Mouse (Mus musculus) lung, embryonic 16.5 days (tissue): ENCODE measurements at regions not wholly inside any gene's neighbourhood (a gene's known extent, or its start where the extent isn't known, plus 50 kb on each side); places are given as distances from the start of the nearest gene placed in this dataset.
A peak's percentile ranks its signal among the peaks of the same experiment; 100 is the strongest.

Experiments used
- ATAC-seq: fragments of 200-750 bp; cut with Nextera tagmentation; 2 replicates; pipeline ENCODE4 v1.8.0; 2017; ENCODE audit warnings: low read depth, mild to moderate bottlenecking, moderate library complexity
- H3K27ac ChIP-seq: fragments of 300-500 bp; sonication (generic); 2 replicates; pipeline ENCODE4 v1.5.1; 2014; ENCODE audit warnings: mild to moderate bottlenecking, control low read depth, low read length
- H3K27me3 ChIP-seq: fragments of 300-500 bp; sonication (generic); 2 replicates; pipeline ENCODE4 v1.6.1; 2014; ENCODE audit warnings: low read depth, low read length, mixed read lengths; ENCODE audit not compliant: control insufficient read depth, insufficient read depth
- H3K36me3 ChIP-seq: fragments of 300-500 bp; sonication (generic); 2 replicates; pipeline ENCODE4 v1.6.1; 2014; ENCODE audit warnings: low read length; ENCODE audit not compliant: control insufficient read depth, insufficient read depth
- H3K4me1 ChIP-seq: fragments of 300-500 bp; sonication (generic); replicated peaks from 2 replicates; pipeline ENCODE4 v1.6.1; 2014; ENCODE audit warnings: low read length, mixed read lengths; ENCODE audit not compliant: control insufficient read depth, insufficient read depth
- H3K4me2 ChIP-seq: fragments of 300-500 bp; sonication (generic); 2 replicates; pipeline ENCODE4 v1.6.1; 2014; ENCODE audit warnings: low read depth, low read length, control low read depth
- H3K4me3 ChIP-seq: fragments of 300-500 bp; sonication (generic); 2 replicates; pipeline ENCODE4 v1.5.1; 2014; ENCODE audit warnings: mild to moderate bottlenecking, low read length, control low read depth
- H3K9ac ChIP-seq: fragments of 300-500 bp; sonication (generic); 2 replicates; pipeline ENCODE4 v1.6.1; 2014; ENCODE audit warnings: low read length, control low read depth
- H3K9me3 ChIP-seq: fragments of 300-500 bp; sonication (generic); 2 replicates; pipeline ENCODE4 v1.6.1; 2016; ENCODE audit warnings: low read length; ENCODE audit not compliant: control insufficient read depth
- WGBS: fragments of 180-500 bp; shearing (Covaris S2); extraction: QIAGEN DNeasy Blood & Tissue Kit; methylation state at CpG from one replicate; pipeline ENCODE4 v1.1.7; 2014; 5-methylcytosine and 5-hydroxymethylcytosine counted together

DNA sequence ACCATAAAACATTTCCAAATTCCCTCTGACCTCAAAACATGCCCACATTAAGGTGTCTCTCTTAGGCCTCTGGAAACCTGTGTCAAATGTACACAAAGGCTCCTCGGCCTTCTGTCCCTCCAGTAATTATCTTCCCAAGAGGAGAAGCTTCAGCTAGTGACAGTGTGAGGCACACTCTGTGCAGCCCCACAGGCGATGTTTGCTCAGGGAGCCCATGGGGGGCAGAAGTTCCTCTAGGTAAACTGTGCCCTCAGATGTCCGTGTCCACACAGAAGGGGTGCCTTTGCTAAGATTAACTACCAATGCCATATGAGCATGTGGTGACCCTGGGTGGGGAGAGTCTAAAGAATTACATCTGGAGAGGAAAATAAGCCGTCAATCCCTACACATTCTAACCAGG is 152.4 kb downstream of the Zfp36l1 start:
- Histone ChIP-seq H3K9me3 (no peaks in the 10 kb centered on the region), H3K27ac (no peak overlapping the region), H3K4me2 (no peak overlapping the region), H3K4me1 (peaks cover 16% of the 10 kb centered on the region), H3K9ac (no peak overlapping the region), H3K27me3 (no peaks in the 10 kb centered on the region), H3K36me3 (no peaks in the 10 kb centered on the region), H3K4me3 (no peak overlapping the region)
- ATAC-seq, result no peak
- WGBS, result 66% methylated on average over 4 of the region's 4 CpGs

DNA sequence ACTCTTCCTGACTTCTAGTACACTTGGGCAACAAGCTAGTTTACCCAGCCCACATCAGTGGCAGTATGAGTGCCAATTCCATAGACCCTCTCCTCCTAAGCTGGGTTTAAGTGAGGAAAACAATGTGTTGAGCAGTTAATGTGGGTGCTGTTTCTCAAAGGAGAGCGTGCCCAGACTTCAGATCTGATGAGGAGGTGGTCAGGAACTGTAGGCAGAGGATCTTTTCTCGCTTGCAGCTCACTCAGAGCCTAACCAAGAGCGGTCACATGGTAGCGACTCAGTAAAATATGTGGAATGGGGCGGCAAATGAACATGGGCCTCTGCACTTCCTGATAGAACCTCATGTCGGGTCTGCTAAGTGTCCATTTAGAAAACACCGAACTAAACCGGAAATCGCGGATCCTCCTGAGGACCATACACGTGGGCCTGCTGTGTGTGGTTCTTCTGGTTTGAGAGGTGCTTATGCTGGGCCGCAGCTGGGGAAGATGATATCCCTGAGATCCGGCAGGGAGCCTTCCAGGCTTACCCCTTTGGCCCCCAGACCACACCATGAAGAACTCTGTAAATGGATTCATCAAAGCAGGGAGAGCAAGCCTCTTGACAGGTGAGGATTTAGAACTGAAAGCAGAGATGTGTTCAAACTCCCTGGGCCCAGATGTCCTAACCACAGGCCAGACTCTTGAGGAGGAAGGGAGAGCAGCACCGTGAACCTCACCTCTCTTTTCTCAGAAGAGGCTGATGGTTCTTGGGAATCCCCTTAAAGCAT is 153.1 kb downstream of the Zfp36l1 start:
- no peaks in the 10 kb centered on the region for H3K9me3 ChIP-seq
- no peaks in the 10 kb centered on the region for H3K36me3 ChIP-seq
- ATAC-seq, result no peak
- no peak overlapping the region for H3K4me3 ChIP-seq
- H3K27ac ChIP-seq, result no peak overlapping the region
- H3K4me1 ChIP-seq, result peaks cover 9% of the 10 kb centered on the region
- WGBS, result 82% methylated on average over 14 of the region's 14 CpGs
- H3K27me3 ChIP-seq, result no peaks in the 10 kb centered on the region
- H3K9ac ChIP-seq, result no peak overlapping the region
- no peak overlapping the region for H3K4me2 ChIP-seq

DNA sequence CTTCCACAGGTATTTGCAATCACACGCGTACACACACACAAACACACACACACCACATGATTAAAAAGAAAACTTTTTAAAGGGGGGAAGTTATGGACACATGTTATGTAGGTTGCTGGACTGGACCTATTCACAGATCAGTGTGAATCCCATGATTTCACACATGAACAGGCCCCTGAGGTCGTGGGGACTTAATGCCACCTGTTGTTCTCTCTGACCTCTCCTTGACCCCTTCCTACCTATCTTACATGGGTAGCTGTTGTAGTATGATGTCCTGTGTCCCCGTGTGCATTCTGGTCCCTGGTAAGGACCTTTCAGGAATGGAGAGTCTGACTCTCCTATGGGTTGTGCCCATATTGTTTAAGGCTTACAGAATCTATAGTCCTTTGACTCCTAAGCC is 155.6 kb downstream of the Zfp36l1 start:
- H3K9ac ChIP-seq, result no peak overlapping the region
- no peak for ATAC-seq
- no peak overlapping the region for H3K4me3 ChIP-seq
- WGBS, result 81% methylated on average over 4 of the region's 4 CpGs
- no peak overlapping the region for H3K4me2 ChIP-seq
- H3K27me3 ChIP-seq, result no peaks in the 10 kb centered on the region
- H3K9me3 ChIP-seq, result no peaks in the 10 kb centered on the region
- no peaks in the 10 kb centered on the region for H3K36me3 ChIP-seq
- H3K4me1 ChIP-seq, result peaks cover 5% of the 10 kb centered on the region; the same call in 1 of the 2 replicates
- H3K27ac ChIP-seq, result no peak overlapping the region

DNA sequence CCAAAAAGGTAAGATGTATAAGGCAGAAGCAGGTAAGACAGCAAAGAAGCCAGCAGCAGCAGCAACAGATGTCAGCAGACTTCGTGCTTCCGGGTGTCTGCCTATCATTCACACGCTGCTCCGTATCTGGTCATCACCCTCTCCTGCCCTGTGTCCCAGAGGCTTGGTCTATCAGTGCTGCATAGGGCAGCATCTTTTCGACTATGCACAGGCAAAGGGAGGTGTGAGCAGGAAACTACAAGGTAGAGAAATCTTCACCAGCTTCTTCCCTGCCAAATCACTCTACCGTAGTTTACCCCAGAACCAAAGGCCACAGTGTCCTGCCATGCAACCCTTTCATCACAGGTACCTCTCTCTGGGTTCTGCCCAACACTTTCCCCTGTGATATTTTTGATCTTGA is 156.5 kb downstream of the Zfp36l1 start:
- Histone ChIP-seq H3K4me1 (peaks cover 5% of the 10 kb centered on the region; the same call in 1 of the 2 replicates), H3K9me3 (no peaks in the 10 kb centered on the region), H3K4me3 (no peak overlapping the region), H3K4me2 (no peak overlapping the region), H3K27ac (no peak overlapping the region), H3K36me3 (no peaks in the 10 kb centered on the region), H3K27me3 (no peaks in the 10 kb centered on the region), H3K9ac (no peak overlapping the region)
- ATAC-seq, result no peak
- 71% methylated on average over 6 of the region's 6 CpGs for WGBS

DNA sequence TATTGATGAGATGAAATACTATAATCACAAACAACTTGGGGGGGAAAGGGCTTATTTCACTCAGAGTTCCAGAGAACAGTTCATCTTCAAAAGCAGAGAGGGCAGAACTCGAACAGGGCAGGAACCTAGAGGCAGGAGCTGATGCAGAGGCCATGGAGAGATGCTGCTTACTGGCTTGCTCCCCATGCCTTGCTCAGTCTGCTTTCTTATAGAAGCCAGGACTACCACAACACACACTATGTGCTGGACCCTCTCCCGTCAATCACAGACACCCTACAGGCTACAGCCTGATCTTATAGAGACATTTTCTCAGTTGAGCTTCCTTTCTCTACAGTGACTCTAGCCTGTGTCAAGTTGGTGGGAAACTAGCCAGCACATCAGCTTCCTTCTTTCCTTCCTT is 157.3 kb downstream of the Zfp36l1 start:
- 84% methylated on average over 2 of the region's 2 CpGs for WGBS
- H3K36me3 ChIP-seq, result no peaks in the 10 kb centered on the region
- H3K4me2 ChIP-seq, result no peak overlapping the region
- no peak for ATAC-seq
- no peak overlapping the region for H3K4me3 ChIP-seq
- no peak overlapping the region for H3K27ac ChIP-seq
- no peaks in the 10 kb centered on the region for H3K27me3 ChIP-seq
- H3K9ac ChIP-seq, result no peak overlapping the region
- H3K9me3 ChIP-seq, result no peaks in the 10 kb centered on the region
- peaks cover 5% of the 10 kb centered on the region; the same call in 1 of the 2 replicates for H3K4me1 ChIP-seq

DNA sequence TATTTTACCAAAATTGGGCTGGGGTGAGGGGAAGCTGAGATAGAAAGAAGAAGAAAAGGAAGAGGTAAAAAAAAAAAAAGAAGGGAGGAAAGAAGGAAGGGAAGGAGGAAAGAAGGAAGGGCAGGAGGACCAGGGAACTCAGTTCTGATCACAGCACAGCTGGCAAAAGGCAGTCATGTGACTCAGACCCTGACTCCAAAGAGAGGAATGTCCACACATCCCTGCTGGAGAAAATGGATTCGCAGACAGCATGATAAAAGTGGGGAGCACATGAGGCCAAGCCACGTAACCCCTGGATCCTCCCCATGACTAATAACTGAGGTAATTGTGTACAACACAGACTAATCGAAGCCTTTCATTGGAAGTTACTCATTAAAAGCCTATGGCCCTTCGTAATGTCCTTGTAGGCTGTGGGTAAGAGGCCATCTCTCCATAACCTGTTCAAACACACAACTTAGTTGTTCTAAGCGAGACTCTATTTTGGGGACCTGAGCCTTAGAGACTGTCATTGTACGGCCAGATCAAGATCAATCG is 162.2 kb downstream of the Zfp36l1 start:
- no peak overlapping the region for H3K9ac ChIP-seq
- H3K9me3 ChIP-seq, result no peaks in the 10 kb centered on the region
- 84% methylated on average over 7 of the region's 7 CpGs for WGBS
- no peaks in the 10 kb centered on the region for H3K27me3 ChIP-seq
- H3K36me3 ChIP-seq, result no peaks in the 10 kb centered on the region
- peaks cover 17% of the 10 kb centered on the region for H3K4me1 ChIP-seq
- no peak for ATAC-seq
- H3K4me3 ChIP-seq, result no peak overlapping the region
- H3K4me2 ChIP-seq, result no peak overlapping the region
- H3K27ac ChIP-seq, result no peak overlapping the region

DNA sequence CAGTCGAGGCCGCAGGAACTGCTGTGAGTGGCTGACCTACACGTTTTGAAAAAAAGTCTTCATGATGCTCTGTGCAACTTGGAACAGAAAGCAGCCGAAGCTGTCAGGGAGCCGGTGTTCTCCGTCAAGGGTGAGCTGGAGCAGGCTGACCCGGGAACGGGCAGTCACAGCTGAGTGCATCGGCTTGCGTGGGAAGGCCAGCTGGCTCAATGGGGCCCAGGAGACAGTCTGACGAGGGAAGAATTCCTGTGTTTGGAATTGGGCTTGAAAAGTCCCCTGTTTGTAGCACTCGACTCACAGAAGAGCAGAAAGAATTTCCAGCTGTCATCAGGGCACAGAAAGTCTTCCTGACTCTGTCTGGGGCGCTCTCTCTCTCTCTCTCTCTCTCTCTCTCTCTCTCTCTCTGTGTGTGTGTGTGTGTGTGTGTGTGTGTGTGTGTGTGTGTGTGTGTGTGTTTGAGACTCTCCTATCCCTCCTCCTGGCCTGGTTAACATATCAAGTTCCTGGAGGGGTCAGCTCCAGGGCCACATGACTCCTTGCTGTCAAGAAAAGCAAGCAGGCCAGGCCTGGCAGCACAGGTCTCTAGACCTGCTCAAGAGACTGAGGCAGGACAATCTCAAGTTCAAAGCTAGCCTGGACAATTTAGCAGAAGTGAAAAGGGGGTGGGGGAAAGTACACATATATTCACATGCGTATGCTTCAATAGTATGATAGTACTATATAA is 163.6 kb downstream of the Zfp36l1 start:
- Histone ChIP-seq H3K9ac (peak overlapping the region; percentile 17; the same call in 1 of the 2 replicates), H3K4me1 (peaks cover 30% of the 10 kb centered on the region), H3K27ac (peak overlapping the region; percentile 92), H3K4me3 (no peak overlapping the region), H3K36me3 (no peaks in the 10 kb centered on the region), H3K27me3 (no peaks in the 10 kb centered on the region), H3K4me2 (no peak overlapping the region), H3K9me3 (no peaks in the 10 kb centered on the region)
- 27% methylated on average over 14 of the region's 14 CpGs for WGBS
- peak; percentile 87 for ATAC-seq

DNA sequence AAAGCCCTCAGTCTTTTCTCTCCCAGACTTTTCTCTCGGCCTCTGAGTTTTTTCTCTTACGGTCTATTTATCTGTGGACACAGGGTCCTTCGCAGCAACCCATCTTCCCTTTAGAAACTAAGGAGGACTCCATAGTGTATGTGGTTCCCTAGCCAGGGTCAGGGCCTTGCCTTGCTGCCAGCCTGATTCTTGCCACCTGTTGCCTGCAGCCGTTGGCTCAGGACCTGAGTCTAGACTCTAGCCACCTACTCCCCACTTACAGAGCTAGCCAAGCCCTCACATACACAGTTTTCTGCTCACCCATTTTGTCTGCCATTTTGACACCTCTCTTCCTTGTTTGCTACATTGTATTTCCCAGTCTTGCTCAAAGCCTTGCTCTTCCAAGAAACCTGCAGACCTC is 165.2 kb downstream of the Zfp36l1 start:
- Histone ChIP-seq H3K4me3 (no peak overlapping the region), H3K9me3 (no peaks in the 10 kb centered on the region), H3K9ac (no peak overlapping the region), H3K4me1 (peaks cover 46% of the 10 kb centered on the region), H3K27me3 (no peaks in the 10 kb centered on the region), H3K4me2 (no peak overlapping the region), H3K27ac (peak overlapping the region; percentile 92), H3K36me3 (no peaks in the 10 kb centered on the region)
- no peak for ATAC-seq
- WGBS, result 86% methylated on average over 4 of the region's 4 CpGs

DNA sequence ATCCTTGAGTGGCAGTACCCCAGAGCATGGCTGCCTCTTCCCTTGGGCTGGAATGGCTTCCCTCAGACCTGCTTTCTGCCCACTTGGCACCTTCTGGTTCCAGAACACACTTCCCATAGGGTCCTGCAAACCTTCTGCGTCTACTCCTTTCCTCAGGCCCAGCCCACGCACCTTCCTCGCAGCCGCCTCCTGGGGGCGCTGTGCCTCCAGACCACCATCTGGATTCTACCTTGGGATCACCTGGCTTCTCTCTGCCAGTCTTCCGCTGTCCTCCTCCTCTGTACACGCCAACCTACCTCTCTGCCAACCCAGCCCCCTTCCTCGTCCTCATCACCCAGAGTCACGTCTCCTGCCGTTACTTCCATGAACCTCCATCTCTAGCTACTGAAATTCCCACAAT is 166.0 kb downstream of the Zfp36l1 start:
- no peaks in the 10 kb centered on the region for H3K9me3 ChIP-seq
- 85% methylated on average over 10 of the region's 10 CpGs for WGBS
- H3K36me3 ChIP-seq, result no peaks in the 10 kb centered on the region
- peaks cover 50% of the 10 kb centered on the region for H3K4me1 ChIP-seq
- no peak overlapping the region for H3K4me3 ChIP-seq
- H3K9ac ChIP-seq, result no peak overlapping the region
- H3K4me2 ChIP-seq, result no peak overlapping the region
- no peak for ATAC-seq
- no peaks in the 10 kb centered on the region for H3K27me3 ChIP-seq
- H3K27ac ChIP-seq, result no peak overlapping the region
